Mouse (Mus musculus): ENCODE measurements around the gene Gm9747.

DNA sequence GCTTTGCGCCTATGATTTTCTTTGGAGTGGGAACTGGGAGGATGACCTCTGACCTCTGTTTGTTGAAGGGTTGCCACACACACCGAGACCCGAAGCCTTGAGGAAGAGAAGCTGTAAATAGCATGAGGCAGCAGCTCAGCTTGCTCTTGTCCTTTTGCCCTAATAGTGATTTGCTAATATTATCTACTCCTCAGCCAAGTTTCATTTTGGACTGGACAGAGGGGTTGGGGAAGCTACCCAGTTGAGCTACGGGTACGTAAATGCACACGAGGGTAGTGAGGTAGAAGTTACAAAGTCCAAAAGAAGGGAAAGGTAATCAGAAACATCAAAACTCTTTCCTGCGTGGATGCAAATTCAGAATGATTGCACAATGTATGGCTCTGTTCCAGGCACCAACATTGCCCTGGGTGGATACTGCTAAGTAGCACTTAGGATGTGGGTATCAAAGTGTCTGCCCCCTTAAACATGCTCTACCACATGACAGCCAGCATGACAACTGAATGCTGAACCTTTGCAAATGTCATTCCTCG, 48.9 kb upstream of the Gm9747 start:
- TF ChIP-seq CTCF (IDR thresholded peaks at IDR 0.05; ENCODE audit: control insufficient read depth, insufficient read depth, insufficient replicate concordance, low read depth, low read length) = no peak
- no peak for TF ChIP-seq POLR2A (IDR thresholded peaks at IDR 0.05; ENCODE audit: control insufficient read depth, low read depth, low read length)

All from testis, adult 2 months (tissue).